Mouse (Mus musculus) monocyte, adult 5-6 weeks (primary cell): Measurements from ENCODE around the gene Sugct. TPM values are rescaled to one million over a fixed set of nuclear protein-coding genes. Genes with fewer than 3 reads are reported as not detected.

Source experiments
- ATAC-seq: fragments of 153-309, 156-312 bp; replicated peaks from 2 replicates; pipeline ENCODE4 v1.8.0; 2017; ENCODE audit warnings: mild to moderate bottlenecking; ENCODE audit not compliant: low TSS enrichment, insufficient number of reproducible peaks, severe bottlenecking, poor library complexity, low FRiP score
- total RNA-seq: library from RNA; stranded (forward); fragments of 200-1000, 200-491, 200-594 nt; gene quantifications from 3 replicates; pipeline ENCODE4 v1.2.3, GENCODE M21; 2017

Sugct gene
- total RNA-seq, 1 experiment from 2014 or later, result not detected

DNA sequence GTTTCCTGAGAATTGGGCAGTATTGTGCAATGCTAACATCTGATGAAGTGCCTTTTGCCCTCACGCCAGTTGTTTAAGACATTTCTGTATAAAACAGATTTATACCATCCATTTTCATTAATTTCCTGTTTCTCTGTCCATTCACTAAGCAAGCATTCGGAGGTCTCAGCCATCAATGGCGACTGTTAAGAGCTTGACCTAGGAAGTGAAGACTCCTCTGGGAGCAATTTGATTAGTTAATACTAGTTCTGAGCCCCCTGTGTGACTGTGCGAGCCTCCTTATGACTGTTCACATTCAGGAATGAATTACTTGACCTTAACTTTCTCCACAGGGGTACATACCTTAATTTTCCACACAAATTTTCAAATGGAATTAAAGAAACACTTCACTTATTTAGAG lies 743.3 kb downstream of the Sugct start:
- no peak for ATAC-seq

DNA sequence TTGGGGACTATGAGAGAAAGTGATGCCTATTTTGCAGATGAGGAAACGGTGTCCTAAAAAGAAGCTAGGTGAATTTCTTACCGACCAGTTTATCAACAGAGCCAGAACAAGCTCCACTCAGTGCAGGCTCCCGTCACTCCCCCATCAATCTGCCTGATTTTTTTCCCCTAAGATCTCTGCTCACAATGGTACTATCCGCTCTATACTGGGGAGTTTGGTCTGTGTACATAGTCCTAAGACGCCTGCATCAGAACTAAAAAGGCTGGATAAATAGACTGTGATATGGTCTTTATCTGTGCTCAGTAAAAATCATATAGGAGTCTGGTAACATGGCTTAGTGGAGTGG lies 755.9 kb downstream of the Sugct start:
- no peak for ATAC-seq

DNA sequence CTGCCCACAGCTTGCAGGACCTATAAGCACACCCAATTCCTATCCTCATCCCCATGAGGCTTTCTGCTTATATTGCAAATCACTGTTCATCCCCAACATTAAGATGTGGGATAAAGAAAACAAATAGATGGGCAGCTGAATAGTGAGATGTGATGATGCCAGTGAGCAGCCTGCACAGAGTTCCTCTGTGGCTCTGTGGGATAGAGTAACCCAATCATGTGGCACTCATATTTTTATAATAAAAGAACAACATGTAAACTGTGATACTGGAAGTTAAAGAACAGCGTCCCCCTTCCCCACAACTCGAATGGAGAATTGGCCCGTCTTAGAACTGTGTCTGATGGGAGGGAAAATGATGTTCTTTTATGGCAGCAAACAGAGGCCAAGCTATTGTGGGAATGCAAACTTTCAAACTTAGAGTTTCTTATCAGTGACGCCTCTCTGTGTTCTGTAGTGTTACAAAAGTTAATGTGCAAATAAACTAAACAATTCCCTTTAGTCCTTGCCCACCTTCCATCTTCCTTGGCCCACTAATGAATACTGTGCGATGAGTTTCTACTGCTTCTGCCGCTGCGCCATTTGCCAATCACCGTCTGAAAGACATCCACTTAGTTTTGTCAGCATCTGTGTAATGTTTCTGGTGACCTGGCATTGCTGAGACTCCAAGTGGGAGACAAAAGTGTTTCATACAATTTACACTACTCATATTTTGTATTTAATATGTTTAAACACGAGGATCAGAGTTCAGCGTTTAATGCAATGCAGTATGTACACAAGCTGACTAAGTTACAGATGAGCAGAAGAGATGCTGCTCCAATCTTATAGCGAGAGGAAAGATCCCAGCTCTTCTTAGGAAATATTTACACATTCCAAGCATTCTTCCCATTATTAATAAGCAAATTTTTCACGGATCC lies 756.5 kb downstream of the Sugct start:
- ATAC-seq, result no peak

DNA sequence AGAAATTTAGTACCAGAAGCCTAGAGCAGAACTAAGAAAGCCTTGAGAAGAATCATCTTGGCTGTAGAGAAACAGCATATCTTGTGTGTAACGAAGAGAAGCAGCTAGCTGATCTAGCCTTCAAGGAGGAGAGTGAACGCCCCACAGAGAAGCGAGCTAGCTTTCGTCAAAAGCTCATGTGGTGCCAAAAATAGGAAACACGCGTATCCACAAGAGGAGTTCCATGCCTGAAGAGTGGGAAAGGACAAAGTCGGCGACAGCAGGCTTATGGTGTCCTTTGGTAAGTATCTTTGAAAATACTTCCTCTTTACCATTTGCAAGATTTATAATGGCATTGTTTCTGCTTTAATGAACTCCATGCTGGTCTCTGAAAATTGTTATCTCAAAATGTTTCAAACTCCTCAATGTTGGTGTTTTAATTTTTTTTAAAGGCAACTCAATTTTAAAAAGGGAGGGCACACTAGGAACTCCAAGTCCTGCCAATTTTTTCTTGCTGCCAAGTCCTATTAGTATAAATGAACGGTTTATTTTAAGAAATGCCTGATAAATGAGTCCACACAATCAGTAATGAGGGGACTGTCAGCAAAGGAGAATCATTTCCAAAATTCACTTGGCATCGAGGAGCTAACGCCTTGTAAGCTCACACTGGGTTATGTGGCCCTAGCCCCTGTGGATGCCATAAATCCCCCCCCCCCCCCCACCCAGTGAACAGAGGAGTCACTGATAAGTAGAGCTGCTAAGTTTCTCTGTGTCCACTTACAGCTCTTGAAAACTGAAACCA lies 757.7 kb downstream of the Sugct start:
- no peak for ATAC-seq

DNA sequence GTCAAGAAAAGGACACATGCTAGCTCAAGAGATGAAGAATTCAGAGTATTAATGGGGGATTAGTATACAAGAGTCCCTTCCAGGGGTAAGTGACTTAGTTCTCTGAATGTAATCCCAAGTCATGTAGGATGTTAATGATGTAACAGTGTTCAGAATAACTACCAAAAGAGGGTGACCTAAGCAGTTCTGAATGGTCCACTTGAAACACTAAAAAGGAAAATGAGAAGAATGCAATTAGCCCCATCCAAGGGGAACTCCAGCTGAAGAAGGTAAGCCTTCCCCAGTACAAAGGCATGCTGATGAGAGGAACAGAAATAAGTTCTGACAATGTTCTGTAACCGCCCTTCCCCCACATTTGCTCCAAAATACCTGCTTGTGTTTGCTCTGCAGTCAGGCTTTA lies 760.3 kb downstream of the Sugct start:
- ATAC-seq, result no peak

DNA sequence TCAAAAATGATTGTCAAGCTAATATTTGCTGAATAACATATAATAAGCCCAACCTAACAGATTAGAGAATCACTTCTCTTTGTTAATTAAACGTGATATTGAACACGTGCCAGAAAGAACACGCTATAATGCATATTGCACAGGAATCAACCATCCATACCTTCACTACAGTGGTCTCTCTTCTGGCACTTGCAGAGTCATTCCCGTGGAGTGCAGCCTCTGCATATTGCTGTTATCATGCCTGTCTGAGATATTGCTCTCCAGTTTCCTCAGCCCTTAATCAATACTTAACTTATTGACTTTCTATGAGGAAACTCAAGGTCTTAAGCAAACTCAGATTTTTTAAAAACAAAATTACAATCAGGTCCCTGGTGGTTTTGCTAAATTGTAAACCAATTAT lies 761.8 kb downstream of the Sugct start:
- ATAC-seq, result no peak

DNA sequence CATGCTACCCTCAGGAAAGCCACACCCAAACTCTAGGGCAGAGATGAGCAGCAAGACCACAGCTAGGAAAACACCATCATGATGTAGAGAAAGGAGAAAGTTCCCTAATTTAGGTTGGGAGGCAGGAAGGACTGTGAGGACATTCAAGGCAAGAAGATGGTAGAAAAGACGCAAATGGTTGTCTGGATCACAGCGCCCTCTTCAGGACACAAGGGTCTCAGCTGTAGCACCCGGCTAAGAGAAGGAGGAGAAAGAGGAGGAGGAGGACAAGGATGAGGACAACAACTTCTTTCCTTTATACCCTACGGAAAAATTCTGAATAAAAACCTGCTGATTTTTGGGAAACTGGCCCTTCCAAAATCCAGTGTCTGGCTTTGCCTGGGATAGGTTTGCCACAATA lies 774.0 kb downstream of the Sugct start:
- ATAC-seq, result no peak

DNA sequence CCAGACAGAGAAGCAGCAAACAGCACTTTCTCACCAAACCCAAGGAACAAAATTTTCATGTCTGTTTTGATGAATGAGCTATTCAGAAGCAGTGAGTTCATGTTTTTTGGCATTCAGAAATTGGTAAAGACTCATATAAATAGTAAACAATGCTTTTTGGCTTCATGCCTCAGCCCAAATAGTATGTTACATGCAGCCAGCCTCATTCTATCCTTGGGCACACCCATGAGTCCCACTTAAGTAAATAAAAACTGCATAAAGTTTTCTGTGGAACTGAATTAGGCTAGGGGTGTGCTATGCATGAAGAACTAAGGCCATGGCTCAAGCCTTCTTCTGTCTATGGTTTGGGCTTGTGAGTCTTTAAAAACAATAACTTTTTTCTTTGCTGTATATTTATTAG lies 779.7 kb downstream of the Sugct start:
- ATAC-seq, result no peak

DNA sequence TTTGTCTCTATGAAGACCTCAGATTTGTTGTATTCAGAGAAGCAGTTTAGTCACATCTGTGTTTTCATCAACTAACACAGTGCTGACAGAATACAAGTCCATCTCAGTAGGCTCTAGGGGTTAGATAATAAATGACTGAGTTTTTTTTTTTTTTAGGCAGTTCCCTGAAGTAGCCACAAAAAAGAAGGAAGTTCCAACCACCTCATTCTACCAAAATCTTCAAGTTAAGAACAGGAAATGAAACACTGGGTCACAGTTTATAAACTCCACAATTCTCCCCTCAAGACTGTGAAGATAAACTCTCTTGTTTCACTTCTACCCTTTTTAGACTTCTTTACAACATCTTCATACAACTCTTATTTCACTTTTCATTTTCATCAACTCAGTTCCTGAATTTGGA lies 783.1 kb downstream of the Sugct start:
- ATAC-seq, result no peak

DNA sequence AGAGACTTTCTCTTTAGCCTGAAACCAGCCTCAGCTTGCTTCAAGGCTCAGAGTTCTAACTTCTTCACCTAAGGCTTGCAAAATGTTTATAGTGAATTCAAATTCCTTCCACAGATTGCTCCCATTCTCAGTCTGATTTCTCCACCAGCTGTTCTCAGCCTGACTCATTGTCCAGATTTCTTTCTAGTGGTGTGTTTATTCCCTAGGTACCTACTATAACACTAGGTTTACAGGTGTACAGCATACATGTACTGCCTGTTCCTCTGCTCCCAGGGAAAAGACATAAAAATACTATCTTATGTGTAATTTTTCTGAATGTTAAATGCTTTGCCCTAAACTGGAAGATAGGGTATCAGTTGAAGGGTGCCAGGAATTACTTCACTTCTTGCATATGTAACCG lies 788.4 kb downstream of the Sugct start:
- ATAC-seq, result no peak

DNA sequence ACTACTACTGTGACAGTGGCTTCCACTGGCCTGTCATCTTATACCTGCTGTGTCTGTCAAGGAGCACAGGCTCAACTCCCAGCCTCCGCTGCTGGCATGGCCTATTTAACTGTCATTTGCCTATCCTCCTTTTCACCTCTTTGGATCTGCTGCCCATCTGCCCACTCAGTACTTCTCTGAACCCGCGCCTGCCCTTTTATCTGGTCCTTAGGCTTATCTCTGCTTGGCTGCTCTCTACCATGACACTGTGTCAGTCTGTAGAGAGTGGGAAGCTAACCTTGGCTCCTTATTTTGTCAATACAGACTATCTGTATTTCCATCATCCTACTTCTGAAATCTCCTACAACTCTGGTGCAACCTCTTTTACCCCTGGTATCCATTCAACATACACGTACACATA lies 793.9 kb downstream of the Sugct start:
- ATAC-seq, result no peak

DNA sequence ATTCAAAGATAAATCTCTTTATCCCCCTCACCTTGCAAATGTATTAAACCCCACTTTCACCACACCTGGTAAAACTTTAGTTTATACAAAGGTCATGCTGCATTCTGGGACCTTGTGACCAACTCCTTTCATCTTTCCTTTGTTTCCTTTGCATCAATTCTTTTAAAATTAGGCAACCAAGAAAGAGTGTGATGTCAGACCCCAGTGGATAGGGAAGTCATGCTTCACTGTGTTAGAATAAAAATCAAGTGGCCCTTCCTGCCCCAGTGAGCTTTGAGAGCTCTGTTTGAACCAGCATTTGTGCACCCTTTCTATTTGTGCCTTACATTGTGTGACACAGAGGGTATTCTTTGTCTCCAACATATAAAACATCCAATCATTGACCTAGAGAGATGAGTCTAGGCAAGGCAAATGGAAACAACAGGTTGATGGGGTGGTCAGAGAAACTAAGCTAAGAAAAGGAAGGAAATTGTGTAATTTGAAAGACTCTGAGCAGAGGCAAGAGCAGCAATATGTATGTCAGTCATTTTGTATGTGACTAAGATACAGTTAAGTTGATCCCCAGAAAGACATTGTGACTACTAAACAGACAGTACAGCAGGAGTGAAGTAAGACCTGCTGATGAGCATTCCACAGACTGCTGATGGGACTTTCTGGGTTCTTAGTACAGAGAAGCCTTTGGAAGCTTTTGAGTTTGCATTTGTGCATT lies 797.1 kb downstream of the Sugct start:
- ATAC-seq, result no peak

DNA sequence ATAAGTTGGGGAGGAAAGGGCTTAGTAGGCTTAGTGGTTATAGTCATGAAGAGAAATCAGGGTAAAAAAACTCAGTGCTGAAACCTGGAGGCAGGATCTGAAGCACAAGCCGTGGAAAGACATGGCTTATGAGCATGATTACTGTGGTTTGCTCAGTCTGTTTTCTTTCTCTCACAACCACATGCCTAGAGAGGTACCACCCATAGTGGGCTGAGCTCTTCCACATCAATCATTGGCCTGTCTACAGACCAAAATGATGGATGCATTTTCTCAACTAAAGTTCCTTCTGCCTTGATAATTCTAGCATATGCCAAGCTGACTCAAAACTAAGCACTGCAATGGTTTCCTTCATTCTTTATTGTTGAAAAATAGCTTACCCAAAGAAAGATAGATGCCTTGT lies 817.3 kb downstream of the Sugct start:
- no peak for ATAC-seq

DNA sequence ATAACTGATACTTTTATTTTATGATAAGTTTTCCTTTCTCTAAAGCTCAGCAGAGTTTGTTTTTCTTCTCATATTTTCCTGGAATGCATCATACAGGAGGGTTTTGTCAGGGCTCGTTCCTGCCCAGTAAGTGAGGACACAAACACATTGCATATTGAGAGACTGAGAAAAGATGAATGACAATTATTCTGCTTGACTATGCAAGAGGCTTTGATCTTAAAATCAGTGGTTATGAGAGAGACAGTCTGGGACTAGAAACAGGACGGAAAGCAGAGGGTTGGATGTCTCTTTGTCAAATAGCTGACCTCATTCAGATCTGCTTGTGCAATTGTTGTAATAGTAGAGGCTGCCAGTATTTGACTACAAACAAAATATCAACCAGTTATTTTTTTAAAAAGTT lies 835.4 kb downstream of the Sugct start:
- ATAC-seq, result no peak

DNA sequence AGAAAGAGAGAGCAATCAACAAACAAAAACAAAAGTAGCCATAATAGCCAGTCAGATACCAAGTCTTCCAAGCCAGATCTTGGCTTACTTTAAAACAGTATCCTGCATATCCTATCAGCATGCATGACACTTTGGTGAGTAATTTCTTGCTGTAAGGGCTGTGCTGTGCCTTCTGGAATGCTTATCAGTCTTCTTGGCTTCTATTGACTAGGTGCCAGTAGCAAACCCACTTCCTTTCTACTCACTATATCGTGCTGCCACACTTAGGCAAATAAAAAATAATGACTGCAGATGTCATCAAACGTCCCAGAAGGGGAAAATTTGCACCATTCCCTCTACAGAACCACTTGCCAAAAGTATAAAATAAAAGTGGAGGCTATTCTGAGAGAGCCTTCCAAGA lies 848.1 kb downstream of the Sugct start:
- no peak for ATAC-seq

DNA sequence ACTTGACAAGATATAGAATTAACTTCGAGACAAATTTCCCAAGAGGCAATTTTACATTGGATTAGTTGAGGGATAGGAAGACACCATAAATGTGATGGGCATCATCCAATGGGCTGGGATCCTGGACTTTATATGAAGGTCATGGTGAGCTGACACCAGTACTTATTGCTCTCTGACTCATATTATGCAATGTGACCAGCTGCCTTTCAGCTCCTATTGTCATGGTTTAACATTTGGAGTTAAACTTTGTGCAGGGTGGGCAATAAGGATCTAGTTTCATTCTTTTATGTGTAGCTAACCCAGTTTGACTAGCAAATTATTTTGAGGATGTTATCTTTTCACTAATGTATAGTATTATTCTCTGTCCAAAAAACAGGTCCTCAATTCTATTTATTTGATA lies 854.4 kb downstream of the Sugct start:
- ATAC-seq, result no peak

DNA sequence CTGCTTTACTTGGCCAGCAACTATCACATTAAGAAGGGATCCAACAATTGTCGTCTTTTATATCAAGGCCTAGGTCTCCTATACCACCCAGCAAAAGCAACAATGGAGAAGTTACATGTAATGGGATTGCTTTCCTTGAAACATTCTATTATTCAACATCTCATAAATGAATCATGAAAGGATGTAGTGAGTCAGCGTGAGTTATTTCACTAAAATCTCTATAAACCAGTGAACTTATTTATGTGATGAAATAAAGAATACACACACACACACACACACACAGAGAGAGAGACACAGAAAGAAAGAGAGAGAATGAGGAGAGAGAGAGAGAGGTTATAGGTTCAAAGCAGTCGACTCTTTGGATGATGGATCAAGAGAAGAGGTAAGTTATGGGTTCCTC lies 856.9 kb downstream of the Sugct start:
- ATAC-seq, result no peak

DNA sequence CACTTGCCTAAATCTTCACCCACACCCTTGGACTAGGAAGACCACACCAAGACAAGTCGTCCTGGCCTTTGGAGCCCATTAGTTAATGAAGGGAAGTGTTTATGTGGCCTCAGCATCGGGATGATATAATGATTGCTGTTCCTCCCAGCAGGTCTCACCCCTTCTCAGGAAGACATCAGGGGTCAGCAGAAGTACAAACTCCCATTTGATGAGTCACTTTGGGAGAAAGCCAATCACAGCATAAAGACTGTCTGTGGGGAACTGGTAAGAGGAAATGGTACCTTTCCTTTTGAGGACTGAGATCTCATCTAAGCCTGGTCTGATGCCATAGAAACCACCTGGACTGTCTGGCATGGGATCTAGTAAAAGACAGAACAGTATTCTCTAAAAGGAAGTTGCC lies 860.2 kb downstream of the Sugct start:
- ATAC-seq, result no peak

DNA sequence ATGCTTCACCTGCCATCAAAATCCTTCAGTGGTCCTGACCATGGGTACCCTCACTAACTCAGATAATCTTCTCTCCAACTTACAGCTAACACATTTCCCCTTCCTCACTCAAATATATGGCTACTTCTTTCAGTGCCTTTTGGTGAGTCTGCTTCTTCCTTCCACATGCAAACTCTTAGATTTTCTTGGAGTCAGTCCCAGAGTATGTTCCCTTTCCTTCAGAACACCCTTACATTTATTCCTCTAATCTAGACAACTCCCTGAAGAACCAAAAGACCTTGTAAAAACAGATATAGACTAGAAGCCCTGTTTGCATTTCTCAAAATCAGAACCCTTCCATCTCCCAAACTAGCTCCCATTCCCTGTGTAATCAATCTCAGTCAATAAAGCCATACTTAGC lies 862.3 kb downstream of the Sugct start:
- no peak for ATAC-seq

DNA sequence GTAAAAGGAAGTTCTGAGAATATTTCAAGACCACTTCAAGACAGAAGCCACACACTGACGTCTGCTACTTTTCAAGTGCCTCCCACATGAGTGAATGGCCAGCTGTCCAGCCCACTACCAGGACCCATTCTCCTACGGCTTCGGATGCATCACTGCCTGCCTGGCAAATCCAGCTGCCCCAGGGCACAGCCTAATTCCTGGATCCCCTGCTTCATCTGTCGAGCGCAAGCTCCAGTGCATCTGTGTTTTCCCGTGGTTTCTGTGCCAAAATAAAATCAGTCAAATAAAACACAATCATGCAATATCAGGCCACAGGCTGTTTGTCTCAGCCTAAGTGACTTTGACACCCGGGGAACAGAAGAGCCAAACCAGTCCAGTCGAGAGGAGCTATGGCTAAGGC lies 863.5 kb downstream of the Sugct start:
- ATAC-seq, result no peak
